Mouse (Mus musculus) CH12.LX (cell line): ENCODE measurements at regions not wholly inside any gene's neighbourhood (a gene's known extent, or its start where the extent isn't known, plus 50 kb on each side); places are given as distances from the start of the nearest gene placed in this dataset.

Experiments
- DNase-seq: peaks from one replicate; pipeline ENCODE4 v3.0.0-alpha.2; 2013; ENCODE audit errors: extremely low read depth
- H3K27ac ChIP-seq: 2 replicates; pipeline ENCODE4 v1.5.1; 2012; ENCODE audit warnings: low read depth, mild to moderate bottlenecking, control low read depth, moderate library complexity; ENCODE audit not compliant: insufficient read depth
- H3K27me3 ChIP-seq: replicated peaks from 2 replicates; pipeline ENCODE3; 2012; ENCODE audit warnings: inconsistent platforms
- H3K36me3 ChIP-seq, 2 experiments: replicated peaks in 1 of 2; 2 replicates each; pipeline versions ENCODE3 to v1.6.1; 2012; ENCODE audit warnings: inconsistent platforms in 1 of 2, low read length in 1 of 2, mild to moderate bottlenecking in 1 of 2, mixed read lengths in 1 of 2, moderate library complexity in 1 of 2; ENCODE audit not compliant: control insufficient read depth in 1 of 2, insufficient read depth in 1 of 2
- H3K4me1 ChIP-seq, 2 experiments: 2 replicates each; pipeline ENCODE4 v1.6.1; 2012; ENCODE audit warnings: inconsistent platforms in 1 of 2, moderate library complexity in 1 of 2; ENCODE audit not compliant: insufficient read depth in 2 of 2, control insufficient read depth in 1 of 2
- H3K4me2 ChIP-seq: 2 replicates; pipeline ENCODE4 v1.6.1; 2012; ENCODE audit warnings: low read depth, mild to moderate bottlenecking, control low read depth; ENCODE audit not compliant: poor library complexity, insufficient read depth, severe bottlenecking
- H3K4me3 ChIP-seq, 3 experiments: fragments of 150-350 bp in 1 of 3; sonication (generic) in 1 of 3; replicated peaks in 1 of 3; 2 replicates each; pipeline versions ENCODE3 to v1.5.1; 2011 to 2012; ENCODE audit warnings: low read depth in 2 of 3, low read length in 2 of 3, mild to moderate bottlenecking in 2 of 3, moderate library complexity in 2 of 3, control low read depth in 1 of 3, improper control_type of control experiment in 1 of 3, inconsistent platforms in 1 of 3, mixed read lengths in 1 of 3; ENCODE audit not compliant: poor library complexity in 1 of 3
- H3K79me2 ChIP-seq: replicated peaks from 2 replicates; pipeline ENCODE4 v1.6.1; 2012; ENCODE audit warnings: mild to moderate bottlenecking, moderate library complexity; ENCODE audit not compliant: control insufficient read depth, poor library complexity, insufficient read depth, severe bottlenecking; ENCODE audit errors: extremely low read depth
- H3K9ac ChIP-seq: 2 replicates; pipeline ENCODE4 v1.6.1; 2012; ENCODE audit warnings: low read depth, mild to moderate bottlenecking, control low read depth, moderate library complexity; ENCODE audit not compliant: insufficient read depth
- H3K9me3 ChIP-seq: replicated peaks from 2 replicates; pipeline ENCODE3; 2012; ENCODE audit warnings: low read length, inconsistent platforms, mixed read lengths
- BHLHE40 ChIP-seq: IDR thresholded peaks from 2 replicates; pipeline ENCODE4 v1.6.1; 2011; ENCODE audit warnings: mild to moderate bottlenecking, low read depth, low read length, improper control_type of control experiment
- CHD1 ChIP-seq: IDR thresholded peaks from 2 replicates; pipeline ENCODE4 v1.6.1; 2012; ENCODE audit warnings: low read depth, low read length, improper control_type of control experiment, inconsistent platforms
- EP300 ChIP-seq: IDR thresholded peaks from 2 replicates; pipeline ENCODE4 v1.6.1; 2011; ENCODE audit warnings: low read length, improper control_type of control experiment
- IRF4 ChIP-seq: IDR thresholded peaks from 2 replicates; pipeline ENCODE4 v1.6.1; 2014; ENCODE audit warnings: low read depth, mild to moderate bottlenecking, inconsistent platforms, low read length, improper control_type of control experiment
- KAT2A ChIP-seq: IDR thresholded peaks from 2 replicates; pipeline ENCODE4 v1.6.1; 2012; ENCODE audit warnings: low read length, improper control_type of control experiment, inconsistent platforms; ENCODE audit not compliant: insufficient replicate concordance
- MAX ChIP-seq: IDR thresholded peaks from 2 replicates; pipeline ENCODE4 v1.6.1; 2011; ENCODE audit warnings: low read length, improper control_type of control experiment
- MAZ ChIP-seq: IDR thresholded peaks from 2 replicates; pipeline ENCODE4 v1.6.1; 2012; ENCODE audit warnings: low read depth, mild to moderate bottlenecking, inconsistent platforms, low read length, improper control_type of control experiment, moderate library complexity
- MXI1 ChIP-seq: IDR thresholded peaks from 2 replicates; pipeline ENCODE4 v1.6.1; 2011; ENCODE audit warnings: mild to moderate bottlenecking, low read depth, low read length, improper control_type of control experiment
- NRF1 ChIP-seq: IDR thresholded peaks from 2 replicates; pipeline ENCODE4 v1.6.1; 2014; ENCODE audit warnings: low read depth, mild to moderate bottlenecking, inconsistent platforms, low read length, improper control_type of control experiment, moderate library complexity
- POLR2A ChIP-seq: IDR thresholded peaks from 2 replicates; pipeline ENCODE4 v1.6.1; 2011; ENCODE audit warnings: low read depth, mild to moderate bottlenecking, improper control_type of control experiment, low read length
- POLR2AphosphoS2 ChIP-seq: IDR thresholded peaks from 2 replicates; pipeline ENCODE4 v1.6.1; 2011; ENCODE audit warnings: low read depth, low read length, improper control_type of control experiment
- SIN3A ChIP-seq: IDR thresholded peaks from 2 replicates; pipeline ENCODE4 v1.6.1; 2012; ENCODE audit warnings: low read length, improper control_type of control experiment, inconsistent platforms
- SMC3 ChIP-seq: IDR thresholded peaks from 2 replicates; pipeline ENCODE4 v1.6.1; 2011; ENCODE audit warnings: low read depth, low read length, improper control_type of control experiment
- UBTF ChIP-seq: IDR thresholded peaks from 2 replicates; pipeline ENCODE4 v1.6.1; 2012; ENCODE audit warnings: low read depth, mild to moderate bottlenecking, inconsistent platforms, low read length, improper control_type of control experiment, moderate library complexity
- USF1 ChIP-seq: IDR thresholded peaks from 2 replicates; pipeline ENCODE4 v1.6.1; 2014; ENCODE audit warnings: low read depth, mild to moderate bottlenecking, inconsistent platforms, low read length, improper control_type of control experiment
- USF2 ChIP-seq: conservative IDR thresholded peaks from 2 replicates; pipeline ENCODE4 v1.6.1; 2011; ENCODE audit warnings: low read depth, low read length, improper control_type of control experiment
- ZKSCAN1 ChIP-seq: IDR thresholded peaks from 2 replicates; pipeline ENCODE4 v1.6.1; 2012; ENCODE audit warnings: low read depth, inconsistent platforms, low read length, improper control_type of control experiment, borderline replicate concordance
- ZMIZ1 ChIP-seq: IDR thresholded peaks from 2 replicates; pipeline ENCODE4 v1.6.1; 2012; ENCODE audit warnings: low read depth, mild to moderate bottlenecking, inconsistent platforms, low read length, improper control_type of control experiment
- dilution Hi-C: fragments of 300-500 bp; cut with MboI; formaldehyde crosslinking; loops from 2 replicates; pipeline ENCODE4 v1.14.3; 2020; ENCODE audit warnings: low sequenced_read_pairs; ENCODE audit not compliant: extremely low pct_unique_long_range_greater_than_20kb, extremely low pct_ligation_motif_present
- in situ Hi-C: fragments of 300-500 bp; cut with MboI; formaldehyde crosslinking; loops from 3 replicates; pipeline ENCODE4 v1.14.3; 2019; ENCODE audit warnings: low sequenced_read_pairs, low pct_ligation_motif_present, low pct_unique_long_range_greater_than_20kb, mixed read lengths

DNA sequence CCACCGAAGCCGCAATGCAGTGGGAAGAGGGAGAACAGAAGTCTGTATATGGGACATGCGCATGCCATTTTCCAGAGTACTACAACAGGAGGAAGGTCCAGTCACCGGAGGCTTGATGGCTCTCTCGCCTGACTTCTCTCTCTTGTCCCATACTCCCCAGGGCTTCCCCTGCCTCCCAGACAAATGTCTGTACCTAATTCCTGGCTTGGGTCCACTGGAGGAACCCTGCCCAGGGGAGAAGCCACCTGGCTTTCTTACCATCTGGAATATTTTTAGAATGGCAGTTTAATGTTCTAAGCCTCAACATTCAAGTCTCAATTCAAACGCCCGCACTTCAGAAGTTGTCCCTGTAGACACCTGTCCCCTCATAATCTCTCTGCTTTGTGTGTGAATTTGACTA is 249.3 kb upstream of the Prok2 start:
- H3K4me3 ChIP-seq, result no peak overlapping the region
- H3K9ac ChIP-seq, result no peak overlapping the region
- peaks cover 0 to 28% of the 10 kb centered on the region in 2 experiments; a peak in 2 of 4 replicates for H3K4me1 ChIP-seq
- no peaks in the 10 kb centered on the region for H3K9me3 ChIP-seq
- no peaks in the 10 kb centered on the region for H3K36me3 ChIP-seq
- no peak for TF ChIP-seq UBTF
- no peak for TF ChIP-seq SMC3
- no peak for TF ChIP-seq USF2
- TF ChIP-seq CHD1, result no peak
- TF ChIP-seq ZMIZ1, result no peak
- no peak for TF ChIP-seq KAT2A
- no peak for TF ChIP-seq SIN3A
- TF ChIP-seq BHLHE40, result no peak
- TF ChIP-seq IRF4, result no peak
- no peak for TF ChIP-seq MAZ
- no peak for TF ChIP-seq USF1
- TF ChIP-seq POLR2AphosphoS2, result no peak
- H3K79me2 ChIP-seq, result no peaks in the 10 kb centered on the region
- dilution Hi-C loops, result no loop called here
- no peak overlapping the region for H3K27ac ChIP-seq
- in situ Hi-C loops, result no loop called here
- H3K4me2 ChIP-seq, result no peak overlapping the region
- no peak for DNase-seq
- no peaks in the 10 kb centered on the region for H3K27me3 ChIP-seq

DNA sequence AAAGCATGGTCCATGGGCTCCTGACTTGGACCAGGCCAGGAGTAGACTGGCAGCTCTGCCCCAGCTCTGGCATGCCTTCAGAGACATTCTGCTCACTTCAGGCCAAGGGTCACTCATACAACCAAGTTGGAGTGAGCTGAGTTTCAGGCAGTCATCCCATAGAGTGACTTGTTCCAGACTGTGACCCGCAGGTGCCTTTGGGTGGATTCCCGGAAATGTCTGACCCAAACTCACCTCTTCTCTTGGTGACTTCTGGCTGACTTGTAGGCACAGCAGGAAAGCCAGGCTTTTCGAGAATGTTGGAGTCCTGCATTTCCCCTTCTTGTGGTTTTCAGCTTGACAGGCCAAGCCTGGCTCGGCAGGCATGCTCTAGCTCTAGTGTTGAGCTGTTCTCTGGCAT is 248.3 kb upstream of the Prok2 start:
- no peaks in the 10 kb centered on the region for H3K79me2 ChIP-seq
- H3K4me3 ChIP-seq, result no peak overlapping the region
- H3K27me3 ChIP-seq, result no peaks in the 10 kb centered on the region
- H3K27ac ChIP-seq, result no peak overlapping the region
- H3K9me3 ChIP-seq, result no peaks in the 10 kb centered on the region
- H3K36me3 ChIP-seq, result no peaks in the 10 kb centered on the region
- H3K4me2 ChIP-seq, result no peak overlapping the region
- no peak for DNase-seq
- peaks cover 0 to 28% of the 10 kb centered on the region in 2 experiments; a peak in 2 of 4 replicates for H3K4me1 ChIP-seq
- in situ Hi-C loops, result no loop called here
- H3K9ac ChIP-seq, result no peak overlapping the region
- dilution Hi-C loops, result no loop called here
- TF ChIP-seq MXI1 (no peak), POLR2A (no peak), POLR2AphosphoS2 (no peak), ZKSCAN1 (no peak), NRF1 (no peak), EP300 (no peak), MAX (no peak)
